Mouse (Mus musculus) hindbrain, embryonic 16.5 days (tissue): ENCODE data around the gene Fgf8. TPM values are rescaled to one million over a fixed set of nuclear protein-coding genes. Genes with fewer than 3 reads are reported as not detected.
A peak's percentile ranks its signal among the peaks of the same experiment; 100 is the strongest.

ENCODE experiments used
- ATAC-seq: fragments of 200-750 bp; cut with Nextera tagmentation; 2 replicates; pipeline ENCODE4 v1.8.0; 2017; ENCODE audit warnings: moderate TSS enrichment, moderate library complexity
- H3K27ac ChIP-seq: fragments of 300-500 bp; sonication (generic); 2 replicates; pipeline ENCODE4 v1.5.1; 2014; ENCODE audit warnings: low read depth, mild to moderate bottlenecking, control low read depth, low read length, moderate library complexity
- H3K27me3 ChIP-seq: fragments of 300-500 bp; sonication (generic); replicated peaks from 2 replicates; pipeline ENCODE4 v1.6.1; 2014; ENCODE audit warnings: low read length; ENCODE audit not compliant: control insufficient read depth, insufficient read depth
- H3K36me3 ChIP-seq: fragments of 300-500 bp; sonication (generic); 2 replicates; pipeline ENCODE4 v1.6.1; 2014; ENCODE audit warnings: mild to moderate bottlenecking, low read length, moderate library complexity, mixed read lengths; ENCODE audit not compliant: control insufficient read depth, insufficient read depth
- H3K4me1 ChIP-seq: fragments of 300-500 bp; sonication (generic); 2 replicates; pipeline ENCODE4 v1.6.1; 2014; ENCODE audit warnings: low read depth, low read length; ENCODE audit not compliant: control insufficient read depth, insufficient read depth
- H3K4me2 ChIP-seq: fragments of 300-500 bp; sonication (generic); 2 replicates; pipeline ENCODE4 v1.6.1; 2014; ENCODE audit warnings: mild to moderate bottlenecking, low read length, control low read depth, moderate library complexity
- H3K4me3 ChIP-seq: fragments of 300-500 bp; sonication (generic); 2 replicates; pipeline ENCODE4 v1.5.1; 2014; ENCODE audit warnings: mild to moderate bottlenecking, low read length, control low read depth, moderate library complexity
- H3K9ac ChIP-seq: fragments of 300-500 bp; sonication (generic); 2 replicates; pipeline ENCODE4 v1.6.1; 2014; ENCODE audit warnings: low read depth, mild to moderate bottlenecking, control low read depth, low read length, moderate library complexity
- H3K9me3 ChIP-seq: fragments of 300-500 bp; sonication (generic); 2 replicates; pipeline ENCODE4 v1.6.1; 2014; ENCODE audit warnings: mild to moderate bottlenecking, low read length, moderate library complexity; ENCODE audit not compliant: control insufficient read depth
- WGBS: fragments of 180-500 bp; shearing (Covaris S2); extraction: QIAGEN DNeasy Blood & Tissue Kit; methylation state at CpG from one replicate; pipeline ENCODE4 v1.1.7; 2014; 5-methylcytosine and 5-hydroxymethylcytosine counted together
- polyA plus RNA-seq: library from polyadenylated mRNA; unstranded; fragments of >200 nt; fragmentation: Nextera tagmentation; extraction: Ambion mirVana; gene quantifications from 2 replicates; pipeline ENCODE4 v1.2.1, GENCODE M21; 2015

Fgf8 gene
- polyA plus RNA-seq: 0.52 and 0.69 TPM in 2 replicates

GRCm38 (mm10) chr19:45742218-45742983 lies at the start of gene Fgf8:
Fgf8 (minus strand) TSS chr19:45742915.
- Histone ChIP-seq H3K9ac (peak within 1 kb of the TSS; percentile 53), H3K36me3 (no peaks in the 10 kb centered on the region), H3K4me2 (peak within 1 kb of the TSS; percentile 80), H3K27ac (no peak within 1 kb of the TSS), H3K4me3 (peak within 1 kb of the TSS; percentile 45), H3K9me3 (no peaks in the 10 kb centered on the region), H3K4me1 (peaks cover 17% of the 10 kb centered on the region), H3K27me3 (peaks cover 82% of the 10 kb centered on the region)
- no peak for ATAC-seq
- under 1% methylated on average over 55 of the region's 68 CpGs for WGBS

GRCm38 (mm10) chr19:45792404-45792803 lies 49.7 kb upstream of the Fgf8 start:
- H3K4me1 ChIP-seq: no peaks in the 10 kb centered on the region
- no peak overlapping the region for H3K4me2 ChIP-seq
- H3K9ac ChIP-seq: no peak overlapping the region
- ATAC-seq: no peak
- no peaks in the 10 kb centered on the region for H3K9me3 ChIP-seq
- no peak overlapping the region for H3K27ac ChIP-seq
- WGBS: 84% methylated on average over 6 of the region's 6 CpGs
- no peak overlapping the region for H3K4me3 ChIP-seq
- no peaks in the 10 kb centered on the region for H3K36me3 ChIP-seq
- no peaks in the 10 kb centered on the region for H3K27me3 ChIP-seq

- Histone ChIP-seq H3K27me3 (no peaks in the 10 kb centered on the region), H3K4me1 (no peaks in the 10 kb centered on the region), H3K9ac (no peak overlapping the region), H3K36me3 (no peaks in the 10 kb centered on the region), H3K9me3 (no peaks in the 10 kb centered on the region), H3K4me2 (no peak overlapping the region), H3K27ac (no peak overlapping the region), H3K4me3 (no peak overlapping the region)
- WGBS: 81% methylated on average over 13 of the region's 13 CpGs
- ATAC-seq: no peak
Observed at GRCm38 (mm10) chr19:45789888-45790874, 47.5 kb upstream of the Fgf8 start.

- no peak overlapping the region for H3K4me2 ChIP-seq
- no peaks in the 10 kb centered on the region for H3K4me1 ChIP-seq
- H3K9ac ChIP-seq: no peak overlapping the region
- H3K4me3 ChIP-seq: no peak overlapping the region
- H3K36me3 ChIP-seq: no peaks in the 10 kb centered on the region
- no peaks in the 10 kb centered on the region for H3K27me3 ChIP-seq
- no peak for ATAC-seq
- H3K27ac ChIP-seq: no peak overlapping the region
- WGBS: 83% methylated on average over 7 of the region's 7 CpGs
- H3K9me3 ChIP-seq: no peaks in the 10 kb centered on the region
Observed at GRCm38 (mm10) chr19:45789365-45789764, 46.6 kb upstream of the Fgf8 start.

GRCm38 (mm10) chr19:45788337-45788736 lies 45.6 kb upstream of the Fgf8 start:
- H3K4me1 ChIP-seq: no peaks in the 10 kb centered on the region; the same call in 1 of the 2 replicates
- no peaks in the 10 kb centered on the region for H3K27me3 ChIP-seq
- 86% methylated on average over 4 of the region's 4 CpGs for whole genome bisulfite sequencing
- ATAC-seq: no peak
- no peak overlapping the region for H3K4me2 ChIP-seq
- H3K9me3 ChIP-seq: no peaks in the 10 kb centered on the region
- no peak overlapping the region for H3K4me3 ChIP-seq
- H3K9ac ChIP-seq: no peak overlapping the region
- H3K36me3 ChIP-seq: no peaks in the 10 kb centered on the region
- H3K27ac ChIP-seq: no peak overlapping the region

GRCm38 (mm10) chr19:45787450-45787849 lies 44.7 kb upstream of the Fgf8 start:
- no peak for ATAC-seq
- 69% methylated on average over 3 of the region's 3 CpGs for WGBS

GRCm38 (mm10) chr19:45785470-45785869 lies 42.8 kb upstream of the Fgf8 start:
- H3K9me3 ChIP-seq: no peaks in the 10 kb centered on the region
- no peak overlapping the region for H3K9ac ChIP-seq
- no peak overlapping the region for H3K4me2 ChIP-seq
- H3K4me1 ChIP-seq: peaks cover 16% of the 10 kb centered on the region
- no peaks in the 10 kb centered on the region for H3K36me3 ChIP-seq
- H3K27ac ChIP-seq: no peak overlapping the region
- WGBS: 70% methylated on average over 3 of the region's 3 CpGs
- no peaks in the 10 kb centered on the region for H3K27me3 ChIP-seq
- no peak overlapping the region for H3K4me3 ChIP-seq
- no peak for ATAC-seq

More at GRCm38 (mm10) chr19:45787450-45787849, 44.7 kb upstream of the Fgf8 start:
- H3K27ac ChIP-seq: no peak overlapping the region
- no peaks in the 10 kb centered on the region for H3K9me3 ChIP-seq
- H3K9ac ChIP-seq: no peak overlapping the region
- no peak overlapping the region for H3K4me3 ChIP-seq
- H3K27me3 ChIP-seq: no peaks in the 10 kb centered on the region
- H3K36me3 ChIP-seq: no peaks in the 10 kb centered on the region
- no peaks in the 10 kb centered on the region; the same call in 1 of the 2 replicates for H3K4me1 ChIP-seq
- H3K4me2 ChIP-seq: no peak overlapping the region

- no peaks in the 10 kb centered on the region for H3K36me3 ChIP-seq
- peaks cover 26% of the 10 kb centered on the region for H3K4me1 ChIP-seq
- 36% methylated on average over 17 of the region's 17 CpGs for WGBS
- H3K4me3 ChIP-seq: peak overlapping the region; percentile 38
- no peak for ATAC-seq
- H3K27ac ChIP-seq: peak overlapping the region; percentile 70
- H3K9me3 ChIP-seq: no peaks in the 10 kb centered on the region
- no peaks in the 10 kb centered on the region for H3K27me3 ChIP-seq
- H3K9ac ChIP-seq: peak overlapping the region; percentile 50
- peak overlapping the region; percentile 68 for H3K4me2 ChIP-seq
Observed at GRCm38 (mm10) chr19:45783933-45784576, 41.3 kb upstream of the Fgf8 start.
